Mouse (Mus musculus) hindbrain, embryonic 15.5 days (tissue): ENCODE results near the gene Erlin1. TPM values are rescaled to one million over a fixed set of nuclear protein-coding genes. Genes with fewer than 3 reads are reported as not detected.

Experiments used
- ATAC-seq: fragments of 200-750 bp; cut with Nextera tagmentation; 2 replicates; pipeline ENCODE4 v1.8.0; 2017; ENCODE audit warnings: low read depth, moderate number of reproducible peaks, moderate TSS enrichment; ENCODE audit not compliant: low FRiP score
- H3K27ac ChIP-seq: fragments of 300-500 bp; sonication (generic); replicated peaks from 2 replicates; pipeline ENCODE4 v1.5.1; 2015; ENCODE audit warnings: mild to moderate bottlenecking, inconsistent platforms
- H3K27me3 ChIP-seq: fragments of 300-500 bp; sonication (generic); 2 replicates; pipeline ENCODE4 v1.6.1; 2015; ENCODE audit warnings: control low read depth, inconsistent platforms
- H3K36me3 ChIP-seq: fragments of 300-500 bp; sonication (generic); 2 replicates; pipeline ENCODE4 v1.6.1; 2015; ENCODE audit warnings: control low read depth, inconsistent platforms
- H3K4me1 ChIP-seq: fragments of 300-500 bp; sonication (generic); replicated peaks from 2 replicates; pipeline ENCODE4 v1.6.1; 2015; ENCODE audit warnings: control low read depth, inconsistent platforms
- H3K4me2 ChIP-seq: fragments of 300-500 bp; sonication (generic); 2 replicates; pipeline ENCODE4 v1.6.1; 2015; ENCODE audit warnings: moderate library complexity, mild to moderate bottlenecking, inconsistent platforms
- H3K4me3 ChIP-seq: fragments of 300-500 bp; sonication (generic); 2 replicates; pipeline ENCODE4 v1.5.1; 2015; ENCODE audit warnings: mild to moderate bottlenecking, inconsistent platforms
- H3K9ac ChIP-seq: fragments of 300-500 bp; sonication (generic); 2 replicates; pipeline ENCODE4 v1.6.1; 2015; ENCODE audit warnings: inconsistent platforms
- H3K9me3 ChIP-seq: fragments of 300-500 bp; sonication (generic); 2 replicates; pipeline ENCODE4 v1.6.1; 2016; ENCODE audit warnings: control low read depth, inconsistent platforms
- WGBS: fragments of 180-500 bp; shearing (Covaris S2); methylation state at CpG from one replicate; pipeline ENCODE4 v1.1.7; 2015; 5-methylcytosine and 5-hydroxymethylcytosine counted together
- polyA plus RNA-seq: library from polyadenylated mRNA; unstranded; fragments of >200 nt; fragmentation: Nextera tagmentation; extraction: Ambion mirVana; gene quantifications from 2 replicates; pipeline ENCODE4 v1.2.1, GENCODE M21; 2015

Gene Erlin1
- 21.6 and 22.9 TPM in 2 replicates for polyA plus RNA-seq

DNA sequence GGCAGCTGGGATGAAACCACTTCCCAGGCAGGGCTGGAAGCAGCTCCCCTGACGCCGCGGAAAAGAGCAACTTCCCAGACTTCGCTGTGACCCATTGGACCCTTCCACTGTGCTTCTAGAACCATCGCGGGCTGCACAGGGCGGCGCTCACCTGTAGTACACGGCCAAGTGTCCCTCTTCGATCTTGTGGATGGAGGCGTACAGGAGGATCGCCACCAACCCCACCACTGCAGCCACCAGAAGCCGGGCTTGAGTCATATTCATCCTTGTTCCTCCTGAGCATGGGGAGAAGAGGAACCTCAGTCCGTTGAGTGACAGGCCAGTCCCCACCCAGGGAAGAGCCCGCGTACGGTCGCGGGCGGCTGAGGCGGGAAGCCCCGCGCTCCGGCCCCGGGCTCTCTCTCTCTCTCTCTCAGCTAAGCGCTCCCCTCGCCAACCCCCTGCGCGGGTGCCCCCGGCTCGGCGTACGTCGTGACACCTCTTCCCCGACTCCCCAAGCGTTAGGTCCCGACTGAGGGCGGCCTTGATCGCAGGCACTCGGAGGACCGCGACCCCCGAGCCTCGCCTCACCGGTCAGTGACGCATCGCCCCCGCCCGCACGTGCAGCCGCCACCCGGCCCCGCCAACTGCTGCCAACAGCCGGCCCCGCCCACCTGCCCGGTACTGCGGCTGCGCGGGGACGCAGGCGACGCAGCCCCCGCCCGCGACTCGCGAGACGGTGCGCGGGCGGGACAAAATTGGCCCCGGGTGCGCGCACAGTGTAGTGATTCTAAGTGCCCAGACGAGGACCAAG is at the start of gene Erlin1:
TSS of gene Erlin1 (minus strand) at position 665 of the 793 bp plus-strand sequence.
- Histone ChIP-seq H3K9me3 (no peaks in the 10 kb centered on the region), H3K9ac (peak within 1 kb of the TSS; percentile 83), H3K27ac (peak within 1 kb of the TSS; percentile 80), H3K4me3 (peak within 1 kb of the TSS; percentile 76), H3K4me1 (peaks cover 19% of the 10 kb centered on the region), H3K4me2 (peak within 1 kb of the TSS; percentile 66), H3K36me3 (peaks cover 13% of the 10 kb centered on the region; the same call in 1 of the 2 replicates), H3K27me3 (no peaks in the 10 kb centered on the region)
- under 1% methylated on average over 72 of the region's 75 CpGs for WGBS
- peak; percentile 95 for ATAC-seq

DNA sequence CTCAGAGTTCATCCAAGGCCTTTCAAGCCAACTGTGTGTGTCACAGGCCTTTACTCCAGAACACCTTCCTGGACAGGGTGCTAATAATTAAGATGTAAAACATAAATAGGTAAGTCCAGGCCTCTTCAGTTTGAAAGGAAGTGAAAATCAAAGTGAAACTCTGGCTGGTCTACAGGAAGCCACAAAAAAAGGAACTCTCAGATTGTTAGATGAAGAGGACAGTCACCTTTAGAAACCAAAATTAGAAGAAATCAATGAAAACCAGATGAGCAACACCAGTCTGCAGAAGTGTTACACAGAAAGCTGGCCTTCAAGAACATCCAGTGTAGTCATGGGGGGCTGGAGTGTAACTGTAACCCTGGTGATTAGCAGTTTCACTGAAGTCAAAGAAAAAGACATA is 48.2 kb upstream of the Erlin1 start:
- no peak overlapping the region for H3K9ac ChIP-seq
- no peak for ATAC-seq
- peaks cover 71% of the 10 kb centered on the region for H3K36me3 ChIP-seq
- H3K9me3 ChIP-seq, result no peaks in the 10 kb centered on the region
- no peaks in the 10 kb centered on the region for H3K4me1 ChIP-seq
- no peaks in the 10 kb centered on the region for H3K27me3 ChIP-seq
- H3K4me2 ChIP-seq, result no peak overlapping the region
- H3K4me3 ChIP-seq, result no peak overlapping the region
- no peak overlapping the region for H3K27ac ChIP-seq

DNA sequence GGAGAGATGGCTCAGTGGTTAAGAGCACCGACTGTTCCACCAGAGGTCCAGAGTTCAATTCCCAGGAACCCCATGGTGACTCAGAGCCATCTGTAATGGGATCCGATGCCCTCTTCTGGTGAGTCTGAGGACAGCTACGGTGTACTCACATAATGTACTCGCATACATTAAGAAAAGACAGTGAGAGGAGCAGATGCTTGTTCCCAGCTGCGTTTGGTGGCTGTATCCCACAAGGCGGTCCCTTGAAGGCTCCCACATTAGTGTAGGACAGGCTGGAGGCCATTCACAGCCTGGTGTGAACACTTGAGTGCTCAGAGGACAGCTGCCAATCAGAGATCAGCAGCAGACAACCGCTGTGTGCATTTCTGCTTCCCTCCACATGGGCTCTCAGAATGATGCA is 42.1 kb upstream of the Erlin1 start:
- Histone ChIP-seq H3K36me3 (peaks cover 46% of the 10 kb centered on the region), H3K27ac (no peak overlapping the region), H3K4me1 (peaks cover 9% of the 10 kb centered on the region), H3K4me2 (no peak overlapping the region), H3K9me3 (no peaks in the 10 kb centered on the region), H3K9ac (no peak overlapping the region), H3K27me3 (no peaks in the 10 kb centered on the region), H3K4me3 (no peak overlapping the region)
- WGBS, result 50% methylated on average over 7 of the region's 7 CpGs
- ATAC-seq, result no peak

DNA sequence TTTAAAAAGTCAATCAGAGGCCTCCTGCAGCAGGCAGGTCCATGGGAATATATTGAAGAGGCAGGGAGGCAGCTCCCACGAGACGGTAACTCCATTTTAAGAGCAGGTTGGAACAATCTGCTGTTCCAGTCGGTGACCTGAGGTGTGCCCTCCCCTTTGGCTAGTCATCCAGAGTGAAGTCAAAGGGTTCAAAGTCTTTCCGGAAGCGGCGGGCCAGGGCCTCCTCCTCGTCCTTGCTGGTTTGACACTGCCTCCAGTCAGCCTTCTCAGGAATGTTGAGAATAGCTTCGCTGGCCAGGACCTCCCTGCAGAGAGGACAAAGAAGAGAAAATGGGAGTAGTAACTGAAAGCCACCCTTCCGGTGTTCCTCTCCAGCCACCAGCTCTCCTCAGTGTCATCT is 40.8 kb upstream of the Erlin1 start:
- no peak for ATAC-seq
- WGBS, result 94% methylated on average over 9 of the region's 9 CpGs
- H3K9me3 ChIP-seq, result no peaks in the 10 kb centered on the region
- H3K4me1 ChIP-seq, result peaks cover 22% of the 10 kb centered on the region
- no peak overlapping the region for H3K4me3 ChIP-seq
- H3K9ac ChIP-seq, result no peak overlapping the region
- no peak overlapping the region for H3K4me2 ChIP-seq
- no peaks in the 10 kb centered on the region for H3K27me3 ChIP-seq
- no peak overlapping the region for H3K27ac ChIP-seq
- H3K36me3 ChIP-seq, result peaks cover 39% of the 10 kb centered on the region

DNA sequence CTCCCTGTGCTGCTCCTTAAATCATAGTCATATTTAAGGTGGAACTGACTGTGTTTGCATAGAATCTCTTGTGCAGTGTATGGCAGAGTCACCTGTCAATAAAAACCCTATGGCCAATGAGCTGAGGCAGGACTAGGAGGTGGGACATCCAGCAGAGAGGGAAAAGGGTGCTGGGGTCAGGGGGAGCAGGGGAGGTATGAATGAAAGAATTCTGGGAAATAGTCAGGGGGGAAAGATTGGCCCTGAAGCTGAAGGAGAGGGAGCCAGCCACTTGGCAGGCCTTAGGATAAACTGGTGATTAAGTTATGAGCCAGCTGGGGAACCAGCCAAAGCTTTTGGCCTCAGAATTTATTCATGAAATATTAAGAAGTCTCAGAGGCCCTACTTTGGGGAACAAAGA is 39.4 kb upstream of the Erlin1 start:
- no peak overlapping the region for H3K9ac ChIP-seq
- no peak overlapping the region for H3K4me2 ChIP-seq

DNA sequence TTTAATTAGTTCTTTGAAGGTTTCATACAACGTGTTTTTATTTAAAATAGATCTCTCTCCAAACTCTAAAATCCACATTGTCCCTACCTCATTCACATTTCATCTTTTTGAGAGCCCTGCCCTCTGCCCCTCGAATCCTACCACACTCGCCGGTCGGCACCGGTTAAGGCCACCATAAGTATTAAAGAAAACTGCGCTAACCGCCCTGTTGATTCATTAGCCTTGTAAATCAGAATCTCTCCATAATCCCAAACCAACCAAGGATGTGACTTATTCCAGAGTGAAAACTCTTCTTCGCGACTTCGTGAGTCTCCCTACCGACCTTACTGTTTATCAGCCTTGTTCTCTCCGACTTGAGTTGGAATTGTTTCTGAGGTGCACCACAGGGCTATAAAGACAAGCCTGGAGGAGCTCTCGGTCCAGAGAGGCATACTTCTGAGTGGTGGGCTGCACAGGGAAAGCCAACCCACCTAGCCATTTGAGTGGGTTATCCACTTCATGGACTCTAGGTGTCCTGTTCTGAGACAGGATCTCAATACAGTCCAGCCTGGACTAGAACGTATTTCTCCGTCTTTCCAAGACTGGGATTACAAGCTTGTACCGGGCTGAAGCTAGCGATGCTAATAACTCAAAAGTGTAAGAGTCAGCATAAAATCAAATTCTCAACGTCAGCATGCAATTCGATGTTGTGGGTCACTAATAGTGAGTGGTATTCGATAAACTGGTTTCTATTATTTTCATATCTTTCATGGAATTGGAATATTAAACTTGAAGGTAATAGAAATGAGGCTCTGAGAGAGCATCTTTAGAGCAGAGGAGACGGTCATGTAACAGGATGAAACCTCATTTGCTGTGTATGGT is 38.3 kb upstream of the Erlin1 start:
- Histone ChIP-seq H3K4me3 (peak overlapping the region; percentile 99), H3K9ac (peak overlapping the region; percentile 97), H3K4me1 (peaks cover 30% of the 10 kb centered on the region), H3K36me3 (peaks cover 16% of the 10 kb centered on the region), H3K27ac (peak overlapping the region; percentile 81), H3K27me3 (no peaks in the 10 kb centered on the region), H3K4me2 (peak overlapping the region; percentile 83), H3K9me3 (no peaks in the 10 kb centered on the region)
- peak; percentile 57; the same call in 1 of the 2 replicates for ATAC-seq
- 27% methylated on average over 22 of the region's 22 CpGs for WGBS

More for the DNA sequence above, 39.4 kb upstream of the Erlin1 start:
- Histone ChIP-seq H3K4me3 (no peak overlapping the region), H3K27ac (no peak overlapping the region), H3K4me1 (peaks cover 30% of the 10 kb centered on the region), H3K27me3 (no peaks in the 10 kb centered on the region), H3K9me3 (no peaks in the 10 kb centered on the region), H3K36me3 (peaks cover 27% of the 10 kb centered on the region)
- no peak for ATAC-seq

DNA sequence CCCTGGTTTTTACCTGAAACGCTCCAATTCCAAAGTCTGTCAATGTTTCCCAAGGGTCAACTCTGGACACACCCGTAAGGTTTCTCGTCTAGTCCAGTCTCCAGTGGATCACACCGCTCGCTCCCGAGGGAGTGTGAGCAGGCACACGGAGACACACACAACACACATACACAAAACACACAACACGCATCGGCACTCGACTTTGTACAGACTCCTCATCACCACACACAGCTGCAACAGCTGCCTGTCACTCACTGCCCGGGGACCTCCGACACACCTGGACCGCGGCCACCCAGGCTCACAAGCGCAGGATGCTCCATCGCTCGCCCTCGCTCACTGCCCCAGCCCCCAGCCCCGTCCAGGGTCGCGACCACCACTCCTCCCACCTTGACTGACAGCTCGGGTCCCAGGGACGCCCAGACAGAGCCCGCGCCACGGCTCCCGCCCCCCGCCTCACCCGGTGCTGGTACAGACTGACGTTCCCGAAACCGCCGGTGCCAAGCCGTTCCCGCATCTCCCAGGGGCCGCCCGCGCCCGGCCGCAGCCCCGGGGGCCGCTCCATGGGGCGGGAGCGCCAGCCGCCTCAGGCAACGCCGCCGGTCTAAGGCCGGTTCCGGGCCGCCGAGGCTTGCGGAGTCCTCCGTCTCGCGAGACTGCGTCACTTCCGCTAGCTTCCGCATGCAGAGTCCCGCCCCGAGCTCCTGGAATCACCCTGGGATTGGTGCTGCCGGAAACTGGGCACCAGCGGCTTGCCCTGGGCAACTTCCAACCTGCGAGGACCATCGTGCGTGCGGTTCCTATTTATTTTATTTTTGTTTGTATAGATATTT is 37.5 kb upstream of the Erlin1 start, which contains the start of gene Chuk:
TSS of gene Chuk (minus strand) at position 650 of the 830 bp plus-strand sequence.
- Histone ChIP-seq H3K9ac (peak within 1 kb of the TSS; percentile 97), H3K4me1 (peaks cover 30% of the 10 kb centered on the region), H3K27me3 (no peaks in the 10 kb centered on the region), H3K9me3 (no peaks in the 10 kb centered on the region), H3K4me3 (peak within 1 kb of the TSS; percentile 99), H3K36me3 (peaks cover 9% of the 10 kb centered on the region; the same call in 1 of the 2 replicates), H3K27ac (peak within 1 kb of the TSS; percentile 81), H3K4me2 (peak within 1 kb of the TSS; percentile 83)
- 1% methylated on average over 67 of the region's 67 CpGs for WGBS
- peak; percentile 99 for ATAC-seq

DNA sequence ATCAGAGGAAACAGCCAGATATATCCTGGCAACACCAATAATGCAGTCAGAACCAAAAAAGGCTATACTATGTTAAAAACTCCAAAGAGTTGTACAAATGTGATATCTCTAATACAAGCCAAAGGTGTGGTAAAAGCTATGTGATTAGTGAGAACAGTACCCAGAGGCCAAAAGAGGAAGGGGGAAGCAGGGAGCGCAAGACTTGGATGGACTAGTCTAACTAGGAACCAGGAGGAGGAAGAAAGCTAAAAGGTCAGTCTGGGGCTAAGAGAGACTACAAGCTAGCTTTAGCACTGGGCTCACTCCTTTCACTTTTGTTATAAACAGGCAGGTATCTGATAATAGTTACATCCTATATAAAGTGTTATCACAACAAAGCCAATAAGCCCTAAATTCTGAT is 34.8 kb upstream of the Erlin1 start:
- Histone ChIP-seq H3K4me2 (no peak overlapping the region), H3K27me3 (no peaks in the 10 kb centered on the region), H3K4me3 (no peak overlapping the region), H3K9me3 (no peaks in the 10 kb centered on the region), H3K9ac (no peak overlapping the region), H3K36me3 (peaks cover 6% of the 10 kb centered on the region; the same call in 1 of the 2 replicates), H3K4me1 (peaks cover 30% of the 10 kb centered on the region), H3K27ac (no peak overlapping the region)
- WGBS, result 95% methylated on average over 1 of the region's 1 CpGs
- ATAC-seq, result no peak

DNA sequence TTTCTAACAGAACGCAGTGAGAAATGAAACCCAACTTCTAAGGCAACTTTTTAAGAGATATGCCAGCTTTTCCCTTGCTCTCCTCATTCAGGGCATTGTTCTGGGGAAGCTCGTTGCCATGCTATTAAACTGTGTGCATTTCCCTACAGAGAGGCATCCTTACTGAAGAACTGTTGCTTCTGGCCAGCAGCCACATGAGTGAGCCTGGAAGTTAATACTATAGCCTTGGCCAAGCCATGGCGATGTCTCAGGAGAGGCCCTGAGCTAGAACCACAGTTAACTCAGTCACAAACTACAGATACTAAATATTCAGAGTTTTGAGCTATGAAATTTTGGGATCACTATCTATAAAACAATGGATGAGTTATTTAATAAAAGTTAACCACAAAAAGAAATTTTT is 33.4 kb upstream of the Erlin1 start:
- H3K9me3 ChIP-seq, result no peaks in the 10 kb centered on the region
- H3K4me1 ChIP-seq, result peaks cover 26% of the 10 kb centered on the region
- ATAC-seq, result no peak
- no peak overlapping the region for H3K9ac ChIP-seq
- H3K36me3 ChIP-seq, result peaks cover 8% of the 10 kb centered on the region
- H3K27ac ChIP-seq, result no peak overlapping the region
- WGBS, result 83% methylated on average over 3 of the region's 3 CpGs
- no peaks in the 10 kb centered on the region for H3K27me3 ChIP-seq
- H3K4me2 ChIP-seq, result no peak overlapping the region
- no peak overlapping the region for H3K4me3 ChIP-seq

DNA sequence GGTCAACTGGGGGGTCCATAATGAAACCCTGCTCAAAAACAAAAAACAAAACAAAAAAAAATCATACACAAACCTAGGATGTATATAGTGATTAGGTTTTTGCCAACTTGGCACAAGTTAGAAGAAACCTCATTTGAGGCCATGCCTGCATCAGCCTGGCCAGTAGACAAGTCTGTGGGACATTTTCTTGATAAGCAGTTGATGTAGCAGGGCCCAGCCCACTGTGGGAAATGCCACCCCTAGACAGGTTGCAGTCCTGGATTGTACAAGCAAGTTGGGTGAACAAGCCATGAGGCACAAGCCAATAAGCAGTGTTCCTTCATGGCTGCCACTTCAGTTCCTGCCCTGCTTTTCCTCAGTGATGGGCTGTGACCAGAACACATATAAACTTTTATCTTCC is 31.3 kb upstream of the Erlin1 start:
- Histone ChIP-seq H3K27me3 (no peaks in the 10 kb centered on the region), H3K4me1 (peaks cover 12% of the 10 kb centered on the region), H3K9me3 (no peaks in the 10 kb centered on the region), H3K4me3 (no peak overlapping the region), H3K36me3 (peaks cover 23% of the 10 kb centered on the region), H3K4me2 (no peak overlapping the region), H3K27ac (no peak overlapping the region), H3K9ac (no peak overlapping the region)
- ATAC-seq, result no peak

DNA sequence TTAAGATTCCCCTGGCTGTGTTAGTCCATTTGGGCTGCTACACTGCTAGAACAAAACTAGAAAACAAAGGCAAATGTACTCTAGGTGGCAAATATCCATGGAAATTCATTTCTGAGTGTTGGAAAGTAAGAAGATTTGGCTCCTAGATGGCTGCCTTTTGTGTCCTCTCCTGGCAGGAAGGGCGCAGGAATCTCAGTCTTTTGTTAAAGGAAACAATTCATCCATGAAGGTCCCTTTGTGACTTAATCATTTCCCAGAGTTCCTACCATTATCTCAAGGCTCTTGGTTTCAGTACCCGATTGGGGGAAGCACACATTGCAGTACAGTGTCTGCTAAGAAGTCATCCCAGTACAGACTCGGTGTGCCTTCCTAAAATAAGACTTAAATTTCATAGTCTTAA is 16.7 kb upstream of the Erlin1 start:
- Histone ChIP-seq H3K27ac (no peak overlapping the region), H3K27me3 (no peaks in the 10 kb centered on the region), H3K4me1 (no peaks in the 10 kb centered on the region), H3K36me3 (peaks cover 60% of the 10 kb centered on the region), H3K4me2 (no peak overlapping the region), H3K4me3 (no peak overlapping the region), H3K9ac (no peak overlapping the region), H3K9me3 (no peaks in the 10 kb centered on the region)
- 12% methylated on average over 3 of the region's 3 CpGs for WGBS
- ATAC-seq, result no peak
